Mouse (Mus musculus) bone marrow macrophage, adult 2 months (primary cell): Measurements from ENCODE around the gene Qrich1.

Source experiments
- CTCF ChIP-seq: IDR thresholded peaks from 2 replicates; pipeline ENCODE4 v1.5.1; 2012; ENCODE audit warnings: low read depth, mild to moderate bottlenecking, low read length, moderate library complexity
- POLR2A ChIP-seq: IDR thresholded peaks from 2 replicates; pipeline ENCODE4 v1.6.1; 2012; ENCODE audit warnings: mild to moderate bottlenecking, low read depth, low read length, borderline replicate concordance

- TF ChIP-seq CTCF (no peak), POLR2A (no peak)
These were observed 85.4 kb downstream of the Qrich1 start for GRCm38 (mm10) chr9:108601986-108602385.
